Mouse (Mus musculus): ENCODE measurements around the gene Ptprd. TPM values are rescaled to one million over a fixed set of nuclear protein-coding genes. Genes with fewer than 3 reads are reported as not detected.

Ptprd gene
- polyA plus RNA-seq, 1 experiment from 2014 or later, result 18.6 TPM

DNA sequence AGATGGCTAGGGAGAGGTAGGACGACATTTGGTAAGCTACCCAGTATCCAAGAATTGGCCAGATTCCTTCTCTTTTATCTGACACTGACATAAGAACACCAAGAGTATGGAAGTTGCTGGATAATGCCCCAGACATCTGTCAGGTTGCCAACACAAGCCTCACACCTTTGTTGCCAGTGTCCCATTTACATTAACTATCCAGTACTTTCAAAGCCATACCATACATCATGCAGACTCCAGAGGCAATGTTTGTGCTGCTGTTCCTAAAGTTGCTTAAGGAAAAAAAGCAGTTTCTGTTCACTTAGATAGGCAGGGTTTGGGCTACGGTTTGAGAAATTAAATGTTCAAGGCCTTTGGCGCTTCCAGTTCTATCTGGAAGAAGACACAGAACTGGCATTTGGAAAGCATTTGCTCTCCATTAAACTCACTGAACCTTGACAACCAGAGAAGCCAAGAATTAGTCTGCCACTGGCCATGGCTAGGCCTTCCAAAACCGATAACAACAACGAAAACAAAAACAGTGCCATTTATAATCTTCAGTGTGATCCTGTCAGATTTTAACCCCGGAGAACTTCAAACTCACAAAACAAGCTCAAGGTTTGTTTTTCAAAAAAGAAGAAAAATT lies 2220.0 kb downstream of the Ptprd start:
- no peak overlapping the region for H3K9ac ChIP-seq (ENCODE audit: low read length)
- H3K27ac ChIP-seq (ENCODE audit: low read depth, low read length), result no peak overlapping the region
- no peaks in the 10 kb centered on the region for H3K4me1 ChIP-seq (ENCODE audit: control insufficient read depth, insufficient read depth, low read length)
- DNase-seq (ENCODE audit: low spot score, missing footprints) (peak; percentile 28), ATAC-seq (ENCODE audit: low FRiP score) (no peak)
- H3K4me2 ChIP-seq, result no peak overlapping the region
- H3K9me3 ChIP-seq (ENCODE audit: control insufficient read depth, low read length), result no peaks in the 10 kb centered on the region
- 91% methylated on average over 6 of the region's 6 CpGs for WGBS
- H3K27me3 ChIP-seq (ENCODE audit: control insufficient read depth, insufficient read depth, low read length), result no peaks in the 10 kb centered on the region
- H3K4me3 ChIP-seq (ENCODE audit: low read depth, low read length), result no peak overlapping the region
- H3K36me3 ChIP-seq (ENCODE audit: control insufficient read depth, insufficient read depth, low read length), result no peaks in the 10 kb centered on the region

DNA sequence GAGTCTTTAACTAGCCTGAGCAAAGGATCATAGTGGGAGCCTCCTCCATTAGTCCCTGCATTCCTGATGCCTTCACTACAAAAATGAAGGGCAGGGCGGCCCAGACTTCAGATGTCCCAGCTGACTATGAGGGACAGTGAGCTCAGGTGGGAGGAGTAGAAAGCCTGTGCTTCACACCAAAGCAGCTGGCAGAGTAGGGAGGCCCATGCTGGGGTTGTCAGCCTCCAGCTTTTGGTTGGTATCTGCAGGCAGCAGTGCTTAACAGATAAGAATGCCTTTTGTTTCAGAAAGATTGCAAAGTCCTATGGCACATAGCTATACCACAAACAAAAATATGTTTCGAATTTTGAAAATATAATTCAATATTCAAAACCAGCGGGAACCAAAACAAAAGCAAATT lies 2237.0 kb downstream of the Ptprd start:
- ATAC-seq (ENCODE audit: low FRiP score) (no peak), DNase-seq (ENCODE audit: low spot score, missing footprints) (no peak)
- no peaks in the 10 kb centered on the region for H3K27me3 ChIP-seq (ENCODE audit: control insufficient read depth, insufficient read depth, low read length)
- no peaks in the 10 kb centered on the region for H3K9me3 ChIP-seq (ENCODE audit: control insufficient read depth, low read length)
- WGBS, result 83% methylated on average over 3 of the region's 3 CpGs
- H3K4me1 ChIP-seq (ENCODE audit: control insufficient read depth, insufficient read depth, low read length), result no peaks in the 10 kb centered on the region
- H3K4me3 ChIP-seq (ENCODE audit: low read depth, low read length), result no peak overlapping the region
- no peak overlapping the region for H3K27ac ChIP-seq (ENCODE audit: low read depth, low read length)
- no peaks in the 10 kb centered on the region for H3K36me3 ChIP-seq (ENCODE audit: control insufficient read depth, insufficient read depth, low read length)
- no peak overlapping the region for H3K9ac ChIP-seq (ENCODE audit: low read length)
- H3K4me2 ChIP-seq, result no peak overlapping the region

DNA sequence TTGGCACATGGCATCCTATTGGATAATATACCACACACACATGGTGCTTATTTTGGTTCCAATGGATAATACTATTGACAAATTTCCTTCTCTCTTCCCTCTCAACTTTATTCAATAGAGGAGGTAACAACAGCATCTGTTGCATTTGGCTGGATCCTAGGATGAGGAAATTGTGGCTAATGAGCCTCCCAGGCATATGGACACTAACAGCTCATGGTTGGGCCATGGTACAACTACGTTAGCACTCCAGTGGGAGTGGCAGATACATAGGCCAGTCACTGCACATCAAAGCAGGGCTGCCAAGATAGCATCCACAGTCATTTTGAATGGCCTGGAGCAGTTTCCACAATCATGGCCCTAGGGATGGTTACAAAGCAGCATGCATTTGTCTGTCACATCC lies 2238.4 kb downstream of the Ptprd start:
- 88% methylated on average over 1 of the region's 1 CpGs for WGBS
- DNase-seq (ENCODE audit: low spot score, missing footprints) (no peak), ATAC-seq (ENCODE audit: low FRiP score) (no peak)
- Histone ChIP-seq H3K27me3 (ENCODE audit: control insufficient read depth, insufficient read depth, low read length) (no peaks in the 10 kb centered on the region), H3K9ac (ENCODE audit: low read length) (no peak overlapping the region), H3K9me3 (ENCODE audit: control insufficient read depth, low read length) (no peaks in the 10 kb centered on the region), H3K4me2 (no peak overlapping the region), H3K36me3 (ENCODE audit: control insufficient read depth, insufficient read depth, low read length) (no peaks in the 10 kb centered on the region), H3K4me3 (ENCODE audit: low read depth, low read length) (no peak overlapping the region), H3K27ac (ENCODE audit: low read depth, low read length) (no peak overlapping the region), H3K4me1 (ENCODE audit: control insufficient read depth, insufficient read depth, low read length) (no peaks in the 10 kb centered on the region)

DNA sequence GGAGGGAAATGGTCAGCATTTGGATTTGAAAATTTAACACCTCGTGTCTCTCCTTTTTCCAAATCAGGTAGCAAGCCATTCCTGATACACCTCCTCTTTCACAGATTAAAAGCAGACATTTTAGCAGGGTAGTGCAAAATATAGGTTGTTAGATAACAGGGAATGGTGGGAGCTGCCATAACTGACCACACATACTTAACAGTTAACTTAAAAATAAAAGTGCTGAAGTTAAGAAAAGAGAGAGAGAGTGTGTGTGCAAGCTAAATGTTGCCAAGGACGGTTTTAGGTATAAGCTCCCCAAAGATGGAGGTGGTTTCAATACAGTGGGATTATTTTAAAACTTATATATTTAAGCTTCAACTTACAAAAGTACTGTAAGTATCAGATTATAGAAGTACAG lies 2241.8 kb downstream of the Ptprd start:
- Histone ChIP-seq H3K36me3 (ENCODE audit: control insufficient read depth, insufficient read depth, low read length) (no peaks in the 10 kb centered on the region), H3K27me3 (ENCODE audit: control insufficient read depth, insufficient read depth, low read length) (no peaks in the 10 kb centered on the region), H3K9me3 (ENCODE audit: control insufficient read depth, low read length) (no peaks in the 10 kb centered on the region), H3K4me3 (ENCODE audit: low read depth, low read length) (no peak overlapping the region), H3K27ac (ENCODE audit: low read depth, low read length) (no peak overlapping the region), H3K4me1 (ENCODE audit: control insufficient read depth, insufficient read depth, low read length) (no peaks in the 10 kb centered on the region), H3K4me2 (no peak overlapping the region), H3K9ac (ENCODE audit: low read length) (no peak overlapping the region)
- WGBS, result 81% methylated on average over 2 of the region's 2 CpGs
- ATAC-seq (ENCODE audit: low FRiP score) (no peak), DNase-seq (ENCODE audit: low spot score, missing footprints) (no peak)

DNA sequence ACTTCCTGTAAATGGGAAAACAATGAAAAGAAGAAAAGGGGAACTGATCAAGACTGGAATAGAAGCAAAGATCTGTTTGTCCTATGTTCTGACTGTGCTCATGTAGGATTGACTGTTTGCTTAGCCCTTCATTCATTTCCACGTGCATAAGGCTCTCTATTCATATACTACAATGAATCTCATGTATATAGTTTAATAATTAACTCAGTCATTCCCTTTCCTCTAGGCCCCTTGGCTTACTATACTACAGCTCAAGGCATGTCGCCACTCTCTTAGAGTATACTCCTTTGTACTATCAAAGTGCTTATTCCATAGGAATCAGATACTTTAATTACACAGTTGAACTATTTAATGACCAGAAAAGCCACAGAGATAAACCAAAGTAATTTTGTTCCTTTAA lies 2243.1 kb downstream of the Ptprd start:
- no peak for DNase-seq (ENCODE audit: low spot score, missing footprints)
- H3K4me2 ChIP-seq, result no peak overlapping the region
- 84% methylated on average over 2 of the region's 2 CpGs for WGBS
- H3K9ac ChIP-seq (ENCODE audit: low read length), result no peak overlapping the region
- H3K9me3 ChIP-seq (ENCODE audit: control insufficient read depth, low read length), result no peaks in the 10 kb centered on the region
- ATAC-seq (ENCODE audit: low FRiP score), result no peak
- no peak overlapping the region for H3K27ac ChIP-seq (ENCODE audit: low read depth, low read length)
- H3K36me3 ChIP-seq (ENCODE audit: control insufficient read depth, insufficient read depth, low read length), result no peaks in the 10 kb centered on the region
- no peak overlapping the region for H3K4me3 ChIP-seq (ENCODE audit: low read depth, low read length)
- no peaks in the 10 kb centered on the region for H3K4me1 ChIP-seq (ENCODE audit: control insufficient read depth, insufficient read depth, low read length)
- no peaks in the 10 kb centered on the region for H3K27me3 ChIP-seq (ENCODE audit: control insufficient read depth, insufficient read depth, low read length)

DNA sequence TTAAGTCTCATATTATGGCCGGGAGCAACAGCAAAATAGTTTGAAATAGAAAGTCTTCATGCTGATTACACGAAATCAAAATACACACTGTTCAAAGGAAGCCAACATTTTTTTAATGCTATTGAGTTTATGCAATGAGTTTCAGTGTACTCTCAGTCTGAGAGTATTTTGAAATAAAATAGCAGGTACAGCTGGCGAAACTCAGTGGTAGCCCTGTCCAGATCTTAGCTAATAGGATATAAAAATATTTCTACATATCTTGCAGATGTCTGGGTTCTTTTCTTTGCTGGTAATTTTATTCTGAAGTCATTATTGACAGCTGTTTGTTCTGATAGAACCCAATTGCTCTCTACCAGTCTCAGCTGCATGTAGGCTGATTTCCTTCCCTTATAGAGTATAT lies 2246.0 kb downstream of the Ptprd start:
- Histone ChIP-seq H3K27me3 (ENCODE audit: control insufficient read depth, insufficient read depth, low read length) (no peaks in the 10 kb centered on the region), H3K36me3 (ENCODE audit: control insufficient read depth, insufficient read depth, low read length) (no peaks in the 10 kb centered on the region), H3K4me3 (ENCODE audit: low read depth, low read length) (no peak overlapping the region), H3K27ac (ENCODE audit: low read depth, low read length) (no peak overlapping the region), H3K4me1 (ENCODE audit: control insufficient read depth, insufficient read depth, low read length) (no peaks in the 10 kb centered on the region), H3K4me2 (no peak overlapping the region), H3K9ac (ENCODE audit: low read length) (no peak overlapping the region), H3K9me3 (ENCODE audit: control insufficient read depth, low read length) (no peaks in the 10 kb centered on the region)
- WGBS, result 87% methylated on average over 3 of the region's 3 CpGs
- ATAC-seq (ENCODE audit: low FRiP score) (no peak), DNase-seq (ENCODE audit: low spot score, missing footprints) (no peak)

DNA sequence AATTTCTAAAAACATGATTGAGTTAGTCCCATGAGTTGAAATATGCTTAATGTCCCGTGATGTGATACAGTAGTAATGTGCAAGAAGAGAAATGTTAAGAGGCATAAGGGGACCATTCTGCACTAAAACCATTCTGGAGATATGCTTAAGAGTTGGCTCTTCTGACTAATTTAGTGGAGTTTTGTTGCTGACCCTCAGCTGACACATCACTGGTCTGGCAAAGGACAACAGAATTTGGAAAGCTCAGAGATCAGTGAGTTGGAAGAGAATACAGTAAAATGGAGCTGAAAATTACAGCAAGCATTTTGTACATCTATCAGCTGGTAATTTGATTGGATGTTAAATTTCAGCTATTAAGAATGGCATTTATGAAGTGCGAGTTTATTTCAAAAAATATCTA lies 2248.8 kb downstream of the Ptprd start:
- no peak overlapping the region for H3K27ac ChIP-seq (ENCODE audit: low read depth, low read length)
- ATAC-seq (ENCODE audit: low FRiP score) (no peak), DNase-seq (ENCODE audit: low spot score, missing footprints) (no peak)
- H3K9me3 ChIP-seq (ENCODE audit: control insufficient read depth, low read length), result no peaks in the 10 kb centered on the region
- 93% methylated on average over 2 of the region's 2 CpGs for WGBS
- no peak overlapping the region for H3K4me3 ChIP-seq (ENCODE audit: low read depth, low read length)
- H3K4me2 ChIP-seq, result no peak overlapping the region
- no peaks in the 10 kb centered on the region for H3K4me1 ChIP-seq (ENCODE audit: control insufficient read depth, insufficient read depth, low read length)
- H3K9ac ChIP-seq (ENCODE audit: low read length), result no peak overlapping the region
- H3K27me3 ChIP-seq (ENCODE audit: control insufficient read depth, insufficient read depth, low read length), result no peaks in the 10 kb centered on the region
- H3K36me3 ChIP-seq (ENCODE audit: control insufficient read depth, insufficient read depth, low read length), result no peaks in the 10 kb centered on the region

DNA sequence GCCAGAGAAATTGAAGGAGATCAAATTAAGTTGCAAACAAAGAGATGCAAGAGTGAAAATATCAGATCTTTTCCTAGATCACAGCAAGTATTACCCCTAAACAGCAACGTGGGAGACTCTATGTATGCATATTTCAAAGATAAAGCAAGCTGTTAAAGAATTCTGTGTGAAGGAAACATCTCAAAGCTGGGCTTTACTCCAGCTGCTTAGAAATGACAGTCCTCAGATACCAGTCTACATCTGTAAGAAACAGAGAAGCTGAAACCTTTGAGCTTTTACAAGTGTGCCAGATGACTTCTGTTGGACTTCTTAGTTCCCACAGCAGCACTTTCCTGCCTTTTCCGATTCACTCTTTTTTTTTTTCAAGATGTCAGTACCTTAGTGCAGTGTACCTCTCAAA lies 2249.9 kb downstream of the Ptprd start:
- ATAC-seq (ENCODE audit: low FRiP score), result no peak
- Histone ChIP-seq H3K4me1 (ENCODE audit: control insufficient read depth, insufficient read depth, low read length) (no peaks in the 10 kb centered on the region), H3K9me3 (ENCODE audit: control insufficient read depth, low read length) (no peaks in the 10 kb centered on the region), H3K4me3 (ENCODE audit: low read depth, low read length) (no peak overlapping the region), H3K4me2 (no peak overlapping the region), H3K9ac (ENCODE audit: low read length) (no peak overlapping the region), H3K27me3 (ENCODE audit: control insufficient read depth, insufficient read depth, low read length) (no peaks in the 10 kb centered on the region), H3K27ac (ENCODE audit: low read depth, low read length) (no peak overlapping the region), H3K36me3 (ENCODE audit: control insufficient read depth, insufficient read depth, low read length) (no peaks in the 10 kb centered on the region)
- DNase-seq (ENCODE audit: low spot score, missing footprints), result no peak
- 88% methylated on average over 2 of the region's 2 CpGs for WGBS

DNA sequence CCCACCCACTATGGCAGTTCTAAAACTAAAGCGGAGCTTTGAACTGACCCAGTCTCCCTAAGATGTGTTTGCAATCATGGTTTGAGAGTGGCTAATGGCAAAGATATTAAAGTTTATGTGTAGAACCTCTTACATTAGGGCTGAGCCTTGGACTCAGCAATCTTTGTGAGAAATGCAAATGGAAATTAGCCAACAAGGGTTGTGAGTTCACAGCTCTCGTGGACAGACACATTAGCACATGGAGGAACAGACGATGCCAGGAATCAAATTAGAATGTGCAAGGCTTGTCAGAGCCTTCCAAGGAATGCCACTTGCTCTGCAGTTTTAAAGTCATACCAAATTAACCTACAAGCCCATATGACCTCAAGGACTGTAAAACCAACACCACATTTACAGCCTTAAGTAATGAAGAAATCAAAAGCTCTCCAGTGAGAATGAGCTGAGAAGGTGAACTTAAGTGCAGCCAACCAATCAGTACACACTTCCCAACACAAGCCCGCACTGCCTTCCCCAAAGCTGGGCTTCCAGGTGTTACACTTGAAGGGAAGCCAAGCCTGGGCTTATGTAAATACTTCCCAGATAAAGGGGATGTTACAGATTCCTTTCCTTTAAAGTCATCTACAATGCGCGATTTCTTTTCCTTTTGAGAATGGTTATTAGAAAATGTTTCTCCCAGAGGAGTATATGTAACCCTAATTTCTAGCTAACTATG lies 2258.3 kb downstream of the Ptprd start:
- no peaks in the 10 kb centered on the region for H3K36me3 ChIP-seq (ENCODE audit: control insufficient read depth, insufficient read depth, low read length)
- H3K4me2 ChIP-seq, result no peak overlapping the region
- WGBS, result 85% methylated on average over 6 of the region's 6 CpGs
- DNase-seq (ENCODE audit: low spot score, missing footprints) (no peak), ATAC-seq (ENCODE audit: low FRiP score) (no peak)
- no peaks in the 10 kb centered on the region for H3K27me3 ChIP-seq (ENCODE audit: control insufficient read depth, insufficient read depth, low read length)
- H3K9ac ChIP-seq (ENCODE audit: low read length), result no peak overlapping the region
- no peaks in the 10 kb centered on the region for H3K9me3 ChIP-seq (ENCODE audit: control insufficient read depth, low read length)
- H3K4me1 ChIP-seq (ENCODE audit: control insufficient read depth, insufficient read depth, low read length), result no peaks in the 10 kb centered on the region
- H3K27ac ChIP-seq (ENCODE audit: low read depth, low read length), result no peak overlapping the region
- H3K4me3 ChIP-seq (ENCODE audit: low read depth, low read length), result no peak overlapping the region

Measured in midbrain, embryonic 11.5 days (tissue).